Mouse (Mus musculus) kidney, embryonic 16.5 days (tissue): ENCODE results near the gene Selenon. TPM values are rescaled to one million over a fixed set of nuclear protein-coding genes. Genes with fewer than 3 reads are reported as not detected.
A peak's percentile ranks its signal among the peaks of the same experiment; 100 is the strongest.

Experiments used
- ATAC-seq: fragments of 200-750 bp; cut with Nextera tagmentation; 2 replicates; pipeline ENCODE4 v1.8.0; 2017; ENCODE audit warnings: moderate TSS enrichment; ENCODE audit not compliant: low FRiP score, low TSS enrichment
- H3K27ac ChIP-seq: fragments of 300-500 bp; sonication (generic); 2 replicates; pipeline ENCODE4 v1.5.1; 2014; ENCODE audit warnings: low read length
- H3K27me3 ChIP-seq: fragments of 300-500 bp; sonication (generic); 2 replicates; pipeline ENCODE4 v1.6.1; 2014; ENCODE audit warnings: low read length, control low read depth, mixed read lengths; ENCODE audit not compliant: insufficient read depth
- H3K36me3 ChIP-seq: fragments of 300-500 bp; sonication (generic); 2 replicates; pipeline ENCODE4 v1.6.1; 2014; ENCODE audit warnings: low read length, control low read depth, mixed read lengths; ENCODE audit not compliant: insufficient read depth
- H3K4me1 ChIP-seq: fragments of 300-500 bp; sonication (generic); 2 replicates; pipeline ENCODE4 v1.6.1; 2014; ENCODE audit warnings: low read length, control low read depth, mixed read lengths; ENCODE audit not compliant: insufficient read depth
- H3K4me2 ChIP-seq: fragments of 300-500 bp; sonication (generic); replicated peaks from 2 replicates; pipeline ENCODE4 v1.6.1; 2014; ENCODE audit warnings: low read depth, low read length
- H3K4me3 ChIP-seq: fragments of 300-500 bp; sonication (generic); 2 replicates; pipeline ENCODE4 v1.5.1; 2014; ENCODE audit warnings: mild to moderate bottlenecking, low read length
- H3K9ac ChIP-seq: fragments of 300-500 bp; sonication (generic); replicated peaks from 2 replicates; pipeline ENCODE4 v1.6.1; 2014; ENCODE audit warnings: low read length
- H3K9me3 ChIP-seq: fragments of 300-500 bp; sonication (generic); 2 replicates; pipeline ENCODE4 v1.6.1; 2016; ENCODE audit warnings: low read length, control low read depth
- WGBS: fragments of 180-500 bp; shearing (Covaris S2); extraction: QIAGEN DNeasy Blood & Tissue Kit; methylation state at CpG from one replicate; pipeline ENCODE4 v1.1.7; 2014; 5-methylcytosine and 5-hydroxymethylcytosine counted together
- polyA plus RNA-seq: library from polyadenylated mRNA; unstranded; fragments of >200 nt; fragmentation: Nextera tagmentation; extraction: Ambion mirVana; gene quantifications from 2 replicates; pipeline ENCODE4 v1.2.1, GENCODE M21; 2015

The Selenon gene
- polyA plus RNA-seq, 1 experiment from 2014 or later, result 9.7 TPM

DNA sequence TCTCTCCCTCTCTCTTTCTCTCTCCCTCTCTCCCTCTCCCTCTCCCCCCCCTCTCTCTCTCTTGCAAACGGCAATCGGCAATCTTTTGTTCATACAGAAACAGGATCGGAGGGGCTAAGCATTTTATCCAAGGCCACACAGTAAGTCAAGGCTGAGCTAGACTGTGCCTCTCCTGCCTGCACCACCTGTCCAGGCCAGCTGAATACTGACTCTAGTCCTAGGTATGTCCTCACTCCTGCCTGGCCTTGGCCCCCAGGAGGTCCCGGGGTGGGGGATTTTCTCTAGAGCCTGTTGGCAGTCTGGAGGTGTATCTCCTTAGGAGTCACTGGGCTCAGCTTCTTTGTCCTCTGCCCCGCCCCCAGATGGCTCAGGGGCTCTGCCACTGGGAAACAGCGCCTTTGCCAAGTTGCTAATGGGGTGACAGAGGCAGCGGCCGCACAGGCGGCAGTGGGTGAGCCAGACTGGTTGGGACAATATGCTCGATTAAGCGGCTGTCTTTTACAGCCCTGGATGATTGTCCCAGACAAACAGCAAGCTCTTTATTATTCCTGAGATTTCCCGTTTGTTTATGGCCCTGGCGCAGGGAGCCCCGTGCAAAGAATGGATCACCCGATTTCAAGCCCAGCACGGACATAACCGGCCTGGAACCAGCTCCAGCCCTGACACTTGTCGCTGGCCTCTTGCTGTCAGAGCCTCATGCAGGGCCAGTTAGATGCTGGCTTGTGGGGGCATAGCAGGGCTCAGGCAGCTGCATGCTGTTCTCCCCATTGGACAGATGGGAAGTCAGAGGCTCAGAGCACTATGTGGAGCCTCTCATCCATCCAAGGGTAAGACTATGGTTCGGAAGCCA, 15.6 kb upstream of the Selenon start:
- WGBS, result 33% methylated on average over 19 of the region's 19 CpGs
- Histone ChIP-seq H3K9ac (no peak overlapping the region), H3K27me3 (no peaks in the 10 kb centered on the region), H3K36me3 (peaks cover 9% of the 10 kb centered on the region; the same call in 1 of the 2 replicates), H3K4me1 (no peaks in the 10 kb centered on the region), H3K9me3 (no peaks in the 10 kb centered on the region), H3K4me2 (no peak overlapping the region), H3K27ac (no peak overlapping the region), H3K4me3 (no peak overlapping the region)
- no peak for ATAC-seq

DNA sequence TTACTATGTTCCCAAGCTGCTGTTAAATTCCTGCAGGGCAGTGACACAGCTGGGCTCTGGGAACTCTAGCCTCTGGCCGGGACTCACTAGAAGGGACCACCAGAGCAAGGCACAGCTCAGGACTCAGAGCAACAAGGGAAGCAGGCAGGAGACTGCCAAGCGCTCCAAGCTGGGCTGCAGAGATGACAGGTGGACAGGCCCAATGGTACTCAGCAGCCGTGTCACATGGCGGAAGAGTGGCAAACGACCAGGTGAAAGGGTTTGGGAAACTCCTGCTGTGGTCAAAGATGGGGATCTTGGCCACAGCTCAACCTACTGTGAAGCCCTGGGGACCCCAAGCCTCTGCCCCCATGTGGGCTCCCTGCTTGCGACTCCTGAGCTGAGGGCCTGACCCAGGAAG, 12.1 kb upstream of the Selenon start:
- H3K36me3 ChIP-seq, result peaks cover 9% of the 10 kb centered on the region; the same call in 1 of the 2 replicates
- no peak overlapping the region for H3K27ac ChIP-seq
- no peak for ATAC-seq
- H3K4me2 ChIP-seq, result no peak overlapping the region
- 78% methylated on average over 6 of the region's 6 CpGs for WGBS
- no peaks in the 10 kb centered on the region for H3K4me1 ChIP-seq
- no peak overlapping the region for H3K9ac ChIP-seq
- no peaks in the 10 kb centered on the region for H3K9me3 ChIP-seq
- no peak overlapping the region for H3K4me3 ChIP-seq
- H3K27me3 ChIP-seq, result no peaks in the 10 kb centered on the region

DNA sequence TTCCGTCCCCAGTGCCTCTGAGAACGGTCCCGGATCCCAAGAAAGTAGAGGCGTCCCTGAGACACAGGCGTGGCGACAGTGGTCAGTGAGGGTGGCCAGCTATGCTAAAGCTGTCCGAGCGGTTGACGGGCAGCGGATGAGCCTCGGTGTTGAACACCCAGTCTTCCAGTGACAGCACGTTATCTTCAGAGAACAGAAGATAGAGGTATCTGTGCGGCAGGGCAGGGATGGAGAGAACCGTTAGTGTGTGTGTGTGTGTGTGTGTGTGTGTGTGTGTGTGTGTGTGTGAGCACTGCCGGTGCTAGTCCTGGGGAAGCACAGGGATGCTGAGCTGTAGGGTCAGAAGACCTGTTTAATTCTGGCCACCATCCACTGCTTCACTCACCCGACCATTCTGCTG, 11.7 kb upstream of the Selenon start:
- no peaks in the 10 kb centered on the region for H3K27me3 ChIP-seq
- no peak overlapping the region for H3K4me2 ChIP-seq
- no peaks in the 10 kb centered on the region for H3K4me1 ChIP-seq
- 92% methylated on average over 16 of the region's 16 CpGs for WGBS
- H3K36me3 ChIP-seq, result peaks cover 9% of the 10 kb centered on the region; the same call in 1 of the 2 replicates
- H3K9ac ChIP-seq, result no peak overlapping the region
- no peaks in the 10 kb centered on the region for H3K9me3 ChIP-seq
- ATAC-seq, result no peak
- H3K4me3 ChIP-seq, result no peak overlapping the region
- H3K27ac ChIP-seq, result no peak overlapping the region

DNA sequence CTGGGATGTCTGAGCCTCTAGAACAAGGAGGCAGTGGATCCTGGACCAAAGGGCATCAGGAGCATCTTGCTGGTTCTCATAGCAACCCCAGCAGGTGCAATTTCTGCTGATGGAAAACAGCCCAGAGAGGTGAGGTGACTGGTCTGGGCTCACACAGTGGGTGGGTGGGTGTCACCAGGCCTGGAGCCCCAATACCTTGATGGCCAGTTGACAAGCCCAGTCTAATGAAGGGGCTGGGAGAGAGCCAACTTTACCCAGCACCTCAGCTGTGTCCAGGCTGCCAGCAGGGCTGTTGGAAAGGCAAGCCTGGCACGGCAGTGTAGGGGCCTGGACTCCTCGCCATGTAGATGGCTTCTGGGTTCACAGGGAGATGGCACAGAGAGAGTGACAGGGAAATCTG, 10.0 kb upstream of the Selenon start:
- no peak for ATAC-seq
- Histone ChIP-seq H3K27ac (no peak overlapping the region), H3K27me3 (no peaks in the 10 kb centered on the region), H3K4me1 (peaks cover 5% of the 10 kb centered on the region; the same call in 1 of the 2 replicates), H3K9me3 (no peaks in the 10 kb centered on the region), H3K4me3 (no peak overlapping the region), H3K4me2 (no peak overlapping the region), H3K9ac (no peak overlapping the region), H3K36me3 (peaks cover 9% of the 10 kb centered on the region; the same call in 1 of the 2 replicates)
- 92% methylated on average over 2 of the region's 2 CpGs for WGBS

DNA sequence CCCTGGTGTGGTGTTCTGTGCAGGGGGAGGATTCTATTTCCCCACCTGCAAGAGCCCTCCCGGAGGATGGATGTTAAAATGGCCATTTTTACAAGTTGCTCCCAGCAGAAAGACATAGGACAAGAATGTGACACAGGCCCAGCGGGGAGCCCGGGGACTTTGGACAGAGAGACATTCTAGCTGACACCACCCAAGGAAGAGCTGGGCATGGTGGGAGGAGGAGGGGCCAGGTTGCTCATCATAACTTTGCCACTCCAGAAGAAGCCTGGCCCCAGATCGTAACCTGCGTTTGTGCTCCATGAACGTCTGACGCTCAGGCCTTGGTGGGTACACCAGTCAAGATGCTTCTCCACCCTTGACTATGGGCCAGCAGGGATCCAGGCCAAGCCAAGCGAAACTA, 8.7 kb upstream of the Selenon start:
- Histone ChIP-seq H3K4me1 (peaks cover 5% of the 10 kb centered on the region; the same call in 1 of the 2 replicates), H3K4me3 (no peak overlapping the region), H3K27me3 (no peaks in the 10 kb centered on the region), H3K9me3 (no peaks in the 10 kb centered on the region), H3K9ac (no peak overlapping the region), H3K27ac (no peak overlapping the region), H3K36me3 (peaks cover 9% of the 10 kb centered on the region; the same call in 1 of the 2 replicates), H3K4me2 (no peak overlapping the region)
- ATAC-seq, result no peak
- 90% methylated on average over 8 of the region's 8 CpGs for WGBS

DNA sequence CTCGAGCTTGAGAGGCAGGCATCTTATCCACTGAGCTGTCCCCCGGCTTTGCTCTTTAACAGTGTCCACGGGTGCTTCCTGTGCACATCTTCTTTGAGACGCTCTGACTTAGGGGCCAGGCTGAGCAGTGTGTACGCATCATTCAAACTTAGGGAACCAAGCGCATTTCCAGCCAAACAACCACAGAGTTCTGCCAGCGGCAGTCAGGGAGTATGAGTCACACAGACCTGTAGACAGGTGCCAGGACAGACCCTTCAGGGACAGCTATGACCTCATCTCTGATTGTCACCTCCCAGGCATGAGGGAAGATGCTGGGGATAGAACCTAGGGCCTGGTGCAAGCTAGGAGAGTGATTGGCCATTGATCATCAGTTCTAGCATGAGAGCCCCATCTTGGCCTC, 7.2 kb upstream of the Selenon start:
- Histone ChIP-seq H3K4me2 (no peak overlapping the region), H3K4me3 (no peak overlapping the region), H3K27ac (no peak overlapping the region), H3K27me3 (no peaks in the 10 kb centered on the region), H3K36me3 (peaks cover 4% of the 10 kb centered on the region; the same call in 1 of the 2 replicates), H3K9me3 (no peaks in the 10 kb centered on the region), H3K4me1 (peaks cover 5% of the 10 kb centered on the region; the same call in 1 of the 2 replicates), H3K9ac (no peak overlapping the region)
- 75% methylated on average over 7 of the region's 7 CpGs for WGBS
- no peak for ATAC-seq

DNA sequence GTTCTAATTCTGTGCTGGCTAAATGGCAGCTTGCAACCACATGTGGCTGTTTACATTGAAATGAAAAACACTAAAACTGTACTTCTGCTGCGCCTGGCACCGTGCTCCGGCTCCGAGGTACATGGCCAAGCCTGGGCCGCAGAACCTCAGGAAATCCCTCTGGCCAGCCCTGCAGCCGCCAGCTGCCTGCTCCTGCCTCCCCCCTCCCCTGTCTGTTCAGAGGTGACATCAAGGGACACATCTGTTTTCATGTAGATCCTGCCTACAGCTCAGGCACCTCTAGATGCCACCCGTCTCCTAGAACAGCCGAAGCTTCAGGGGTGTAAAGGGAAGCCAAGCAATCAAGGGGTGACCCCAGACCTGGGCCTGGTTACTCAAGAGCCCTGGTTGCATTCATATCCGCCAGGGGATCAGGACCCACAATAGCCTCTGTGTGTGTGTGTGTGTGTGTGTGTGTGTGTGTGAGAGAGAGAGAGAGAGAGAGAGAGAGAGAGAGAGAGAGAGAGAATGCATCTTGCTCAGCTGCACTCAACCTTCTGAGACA, 6.7 kb upstream of the Selenon start:
- no peak overlapping the region for H3K4me2 ChIP-seq
- H3K4me1 ChIP-seq, result peaks cover 5% of the 10 kb centered on the region; the same call in 1 of the 2 replicates
- H3K9ac ChIP-seq, result no peak overlapping the region
- no peaks in the 10 kb centered on the region for H3K27me3 ChIP-seq
- no peak overlapping the region for H3K27ac ChIP-seq
- no peak overlapping the region for H3K4me3 ChIP-seq
- H3K9me3 ChIP-seq, result no peaks in the 10 kb centered on the region
- no peak for ATAC-seq
- H3K36me3 ChIP-seq, result peaks cover 4% of the 10 kb centered on the region; the same call in 1 of the 2 replicates
- 57% methylated on average over 9 of the region's 9 CpGs for WGBS

DNA sequence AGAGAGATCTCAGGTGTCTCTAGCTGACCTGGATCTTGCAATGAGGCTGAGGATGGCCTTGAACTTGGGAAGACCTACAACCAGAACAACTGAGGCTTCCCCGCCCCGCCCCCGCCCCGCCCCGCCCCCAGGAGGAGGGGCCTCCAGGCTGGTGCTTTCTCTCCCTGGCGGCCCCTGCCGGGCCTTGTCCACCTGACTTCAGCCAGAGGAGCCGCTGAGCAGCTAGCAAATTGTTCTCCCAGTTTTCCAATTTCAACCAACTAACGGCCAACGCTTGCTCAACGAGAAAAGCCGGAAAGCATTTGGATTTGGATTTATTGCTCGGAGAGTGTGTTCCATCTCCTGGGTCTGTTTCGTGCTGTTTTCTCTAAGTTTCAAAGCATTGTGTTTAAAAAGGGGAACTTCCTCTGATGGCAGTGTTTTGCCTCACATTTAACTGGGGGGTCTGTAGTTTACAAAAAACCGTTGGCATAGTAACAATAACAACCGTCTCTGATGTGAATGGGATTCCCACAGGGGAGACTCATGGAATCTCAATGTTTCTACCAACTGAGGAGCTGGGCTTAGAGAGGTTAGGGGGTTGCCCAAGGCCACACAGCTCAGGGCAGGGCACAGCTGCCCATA, 5.8 kb upstream of the Selenon start:
- Histone ChIP-seq H3K27ac (peak overlapping the region; percentile 18; the same call in 1 of the 2 replicates), H3K36me3 (no peaks in the 10 kb centered on the region), H3K27me3 (no peaks in the 10 kb centered on the region), H3K4me2 (no peak overlapping the region), H3K9me3 (no peaks in the 10 kb centered on the region), H3K4me3 (no peak overlapping the region), H3K9ac (no peak overlapping the region), H3K4me1 (peaks cover 5% of the 10 kb centered on the region; the same call in 1 of the 2 replicates)
- ATAC-seq, result no peak; the same call in 1 of the 2 replicates
- 15% methylated on average over 16 of the region's 16 CpGs for WGBS

DNA sequence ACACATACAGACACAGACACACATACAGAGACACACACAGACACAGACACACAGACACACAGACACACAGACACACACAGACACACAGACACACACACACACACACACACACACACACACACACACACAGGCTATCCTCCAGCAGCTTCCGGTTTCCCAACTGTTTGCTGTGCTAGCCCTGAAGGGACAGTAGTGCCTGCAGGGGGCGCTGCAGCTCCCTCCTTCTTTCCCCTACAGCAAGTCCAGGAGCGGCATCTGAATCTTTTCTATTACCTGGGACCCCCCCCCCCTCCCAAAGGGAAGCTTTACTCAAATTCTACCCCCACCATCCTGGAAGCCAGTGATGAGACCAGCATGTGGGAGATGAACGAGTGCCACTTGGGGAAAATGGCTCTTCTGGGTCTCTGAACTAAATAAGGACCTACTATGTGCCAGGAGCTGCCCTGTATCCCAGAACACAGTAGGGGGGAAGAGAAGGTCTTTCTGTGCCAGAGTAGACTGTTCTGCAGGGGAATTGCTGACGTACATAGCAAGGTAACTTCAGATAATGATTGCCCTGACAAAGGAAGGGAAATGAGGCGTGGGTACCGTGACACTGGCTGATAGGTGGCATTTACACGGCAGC, 4.1 kb upstream of the Selenon start:
- H3K27me3 ChIP-seq, result no peaks in the 10 kb centered on the region
- 54% methylated on average over 8 of the region's 8 CpGs for WGBS
- H3K4me2 ChIP-seq, result no peak overlapping the region
- H3K4me1 ChIP-seq, result peaks cover 14% of the 10 kb centered on the region
- H3K9ac ChIP-seq, result no peak overlapping the region
- no peak for ATAC-seq
- no peak overlapping the region for H3K27ac ChIP-seq
- no peaks in the 10 kb centered on the region for H3K36me3 ChIP-seq
- H3K9me3 ChIP-seq, result no peaks in the 10 kb centered on the region
- no peak overlapping the region for H3K4me3 ChIP-seq
